Mouse (Mus musculus) adrenal gland, postnatal 0 days (tissue): ENCODE measurements around the gene Ptges. TPM values are rescaled to one million over a fixed set of nuclear protein-coding genes. Genes with fewer than 3 reads are reported as not detected.

ENCODE experiments used
- polyA plus RNA-seq: library from polyadenylated mRNA; unstranded; fragments of >200 nt; fragmentation: Nextera tagmentation; extraction: Ambion mirVana; gene quantifications from 2 replicates; pipeline ENCODE4 v1.2.1, GENCODE M21; 2015

Ptges gene
- 6.7 and 8.8 TPM in 2 replicates for polyA plus RNA-seq

DNA sequence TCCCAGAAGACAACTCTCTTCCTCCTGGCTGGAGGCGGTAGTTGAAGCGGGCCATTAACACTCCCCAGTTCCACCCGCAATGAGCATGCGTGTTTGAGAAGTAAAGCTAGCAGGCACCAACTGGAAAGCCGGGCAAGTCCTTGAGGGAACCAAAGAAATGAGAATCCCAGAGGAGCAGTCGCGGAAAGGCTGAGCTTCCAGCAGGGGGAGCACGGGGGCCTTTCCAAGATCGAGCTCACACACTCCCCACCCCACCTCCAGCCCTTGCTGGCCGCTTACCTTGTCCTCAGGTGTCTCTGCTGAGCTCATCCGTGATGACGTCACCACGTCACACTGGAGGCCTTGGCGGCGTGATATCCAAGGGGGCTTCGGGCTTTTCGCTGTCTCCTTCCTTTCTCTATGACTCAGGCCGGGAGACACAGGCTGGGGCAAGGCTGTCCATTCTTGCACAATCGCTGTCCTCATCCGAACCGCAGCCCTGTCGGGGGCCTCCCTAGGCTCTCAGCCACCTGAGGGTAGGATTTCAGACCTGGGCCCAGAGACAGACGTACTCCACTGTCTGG is at the start of gene Ptges:
Ptges (minus strand) TSS at position 381 of the 563 bp plus-strand sequence.

DNA sequence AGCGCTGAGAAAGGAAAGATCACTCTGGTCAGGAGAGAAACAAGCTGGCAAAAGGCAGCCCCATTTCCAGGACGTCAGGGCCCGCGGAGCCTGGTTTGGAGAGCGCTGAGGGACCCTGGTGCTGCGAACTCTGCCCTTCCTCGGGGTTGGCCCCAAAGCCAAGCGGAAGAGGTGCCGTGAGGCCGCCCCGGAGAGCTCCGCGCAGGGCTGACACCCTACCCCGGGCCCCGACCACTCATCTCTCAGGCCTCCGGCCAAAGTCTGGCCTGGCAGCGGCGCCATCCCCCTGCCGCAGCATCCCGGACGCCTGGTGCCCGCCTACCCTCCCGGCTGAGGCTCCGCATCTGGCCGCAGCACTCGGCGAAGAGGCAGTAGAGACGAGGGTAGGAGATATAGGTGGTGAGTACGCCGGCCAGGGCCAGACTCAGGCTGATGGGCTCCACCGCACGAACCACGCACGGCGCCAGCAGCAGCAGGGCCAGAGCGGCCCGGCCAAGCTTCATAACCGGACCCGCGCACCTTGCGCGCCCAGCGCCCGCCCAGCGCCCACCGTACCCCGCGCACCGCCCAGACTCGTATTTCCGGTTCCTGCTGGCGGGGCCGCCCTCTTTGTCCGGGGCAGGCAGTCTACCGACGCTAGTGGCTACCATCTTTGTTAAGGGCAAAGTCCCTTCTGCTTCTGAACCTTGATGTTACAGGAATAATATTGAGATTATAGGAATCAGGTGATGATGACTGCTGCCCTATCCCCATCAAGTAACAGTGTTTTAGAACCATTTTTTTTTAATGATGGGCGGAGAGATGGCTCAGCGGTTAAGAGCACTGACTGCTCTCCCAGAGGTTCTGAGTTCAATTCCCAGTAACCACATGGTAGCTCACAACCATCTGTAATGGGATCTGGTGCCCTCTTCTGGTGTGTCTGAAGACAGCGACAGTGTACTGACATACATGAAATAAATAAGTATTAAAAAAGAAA is 38.0 kb upstream of the Ptges start, which contains the start of gene Tor1a:
Tor1a (minus strand) TSS at position 582 of the 976 bp plus-strand sequence.

DNA sequence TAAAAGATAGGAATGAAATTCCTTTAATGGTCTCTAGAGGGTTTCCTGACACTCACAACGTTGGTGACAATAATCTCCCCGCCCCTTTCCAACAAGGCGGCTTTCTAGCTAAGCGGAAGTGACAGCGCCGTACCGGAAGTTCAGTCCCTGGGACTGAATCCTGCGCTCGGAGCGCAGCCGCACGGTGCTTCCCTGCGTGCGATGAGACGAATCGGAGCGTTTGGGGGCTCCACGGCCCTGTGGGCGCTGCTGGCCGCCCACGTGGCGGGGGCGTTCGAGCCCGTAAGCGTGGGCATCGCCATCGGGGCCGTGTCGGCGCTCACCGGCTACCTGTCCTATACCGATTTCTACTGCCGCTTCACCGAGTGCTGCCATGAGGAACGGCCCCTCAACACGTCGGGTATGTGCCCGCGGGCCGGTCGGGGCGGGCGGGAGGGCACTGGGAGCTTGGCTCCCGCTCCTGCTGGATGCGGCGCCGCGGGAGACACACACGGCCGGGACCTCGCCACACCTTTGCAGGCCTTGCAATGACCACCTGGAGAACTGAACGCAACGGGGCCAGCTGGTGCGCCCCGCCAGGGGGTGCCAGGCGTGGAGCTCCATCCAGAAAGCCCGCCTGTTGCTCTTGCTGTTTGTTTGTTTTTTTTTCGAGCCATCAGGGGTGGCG is 23.3 kb upstream of the Ptges start, which contains the start of gene Tor1b:
Tor1b (plus strand) TSS at position 136 of the 667 bp plus-strand sequence.

Other genes starting within 250 kb of the Ptges start
- gene 1700001O22Rik, start 126.2 kb downstream of the Ptges start, polyA plus RNA-seq, result 0.43 and 0.65 TPM in 2 replicates
- 81.4 and 91.3 TPM in 2 replicates for gene Ntmt1, start 122.0 kb downstream of the Ptges start, polyA plus RNA-seq
- 26.4 and 30.8 TPM in 2 replicates for gene Asb6, start 99.5 kb downstream of the Ptges start, polyA plus RNA-seq
- gene Prrx2, start 94.9 kb downstream of the Ptges start, polyA plus RNA-seq, result 5.7 and 11.8 TPM in 2 replicates
- 26.7 and 37.6 TPM in 2 replicates for gene Tor1b, start 23.1 kb upstream of the Ptges start, polyA plus RNA-seq
- 74.8 and 75.9 TPM in 2 replicates for gene Tor1a, start 38.1 kb upstream of the Ptges start, polyA plus RNA-seq
- gene BC005624, start 52.3 kb upstream of the Ptges start, polyA plus RNA-seq, result 44.0 and 63.8 TPM in 2 replicates
- gene Usp20, start 52.4 kb upstream of the Ptges start, polyA plus RNA-seq, result 12.7 and 14.6 TPM in 2 replicates
- gene Fnbp1, start 212.1 kb upstream of the Ptges start, polyA plus RNA-seq, result 11.9 and 12.7 TPM in 2 replicates
- 18.5 and 41.7 TPM in 2 replicates for gene Gpr107, start 222.5 kb upstream of the Ptges start, polyA plus RNA-seq